23 mouse cellular contexts compared by ENCODE assay signal in the genomic region with DNA sequence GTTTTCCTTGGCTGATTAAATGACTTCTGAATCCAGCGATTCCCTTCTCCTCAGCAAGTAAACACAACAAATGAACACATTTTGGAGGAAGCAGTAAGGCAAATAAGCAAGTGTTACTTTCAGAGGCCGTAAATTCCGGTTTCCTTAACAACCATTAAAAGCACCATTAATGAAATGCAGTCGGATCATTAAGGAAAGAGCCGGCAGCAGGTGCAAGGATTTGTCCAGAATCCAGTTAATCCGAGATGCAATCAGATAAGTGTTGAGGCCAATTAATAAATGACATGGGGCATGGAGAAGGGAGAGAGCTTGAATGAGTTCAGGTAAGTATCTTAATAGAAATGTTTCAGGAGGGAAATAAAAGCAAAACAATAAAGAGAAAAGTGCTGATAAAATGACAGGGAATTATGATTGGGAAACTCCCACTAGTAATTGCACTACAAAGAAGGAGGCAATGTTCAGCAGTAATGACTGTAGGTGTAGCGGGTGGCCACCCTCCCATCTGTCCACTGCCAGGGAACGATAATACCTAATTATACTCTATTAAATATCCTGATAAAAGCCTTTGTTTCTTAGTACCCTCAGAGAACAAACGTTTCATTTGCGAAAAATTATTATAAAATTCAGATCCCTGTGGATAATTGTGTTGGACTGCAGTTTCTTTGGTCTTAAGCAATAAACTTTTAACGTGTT.
DNase-seq lines count a peak whose midpoint lies in the region; ATAC-seq and TF ChIP-seq lines count a peak whose summit lies in the region.
"Had no signal": no experiment of that assay in that cellular context is flagged by ENCODE, and none has a peak within 500 bp of the region (broad histone marks: within the 10 kb centered on the region; RNA-seq: fewer than 3 reads in every experiment).

No protein-coding gene starts in this region.

- DNase-seq in embryo, embryonic 10.5 days (ENCODE audit: low spot score): peak; percentile 16
- no peak for DNase-seq in embryo, embryonic 10 days (ENCODE audit: low spot score)
- DNase-seq in forebrain, embryonic 14.5 days (ENCODE audit: low spot score): peak; percentile 61
- no peak for DNase-seq in forebrain, postnatal 0 days
- DNase-seq in retina, postnatal 1 day: peak; percentile 53
- no peak for DNase-seq in retina, embryonic 14.5 days (ENCODE audit: low spot score)
- DNase-seq in right cerebral cortex, postnatal 36 days (ENCODE audit: low spot score in 2 of 2): no peak
- DNase-seq: adrenal gland, adult 8-10 months; adrenal gland, postnatal 36 days; B cell, adult 2 months; cerebellum, adult 11 months; cerebellum, adult 9-10 months; cerebellum, postnatal 25 days; heart, adult 2 months; heart, postnatal 14 days; kidney, adult 2 months had no signal

- H3K4me3 ChIP-seq in forebrain, embryonic 14.5 days (ENCODE audit: low read depth, low read length): no peak overlapping the region
- no peak overlapping the region for H3K4me3 ChIP-seq in forebrain, postnatal 0 days (ENCODE audit: low read depth, low read length)
- H3K4me3 ChIP-seq: embryonic facial prominence, embryonic 10.5 days; heart, adult 2 months; heart, embryonic 15.5 days; hindbrain, embryonic 13.5 days had no signal

- H3K4me2 ChIP-seq in forebrain, embryonic 14.5 days (ENCODE audit: low read length): no peak overlapping the region
- H3K4me2 ChIP-seq in forebrain, postnatal 0 days (ENCODE audit: low read depth): no peak overlapping the region
- H3K4me2 ChIP-seq: heart, embryonic 11.5 days; heart, embryonic 15.5 days; hindbrain, embryonic 13.5 days had no signal

- H3K9ac ChIP-seq in forebrain, embryonic 14.5 days (ENCODE audit: low read length): no peak overlapping the region
- H3K9ac ChIP-seq in forebrain, postnatal 0 days: no peak overlapping the region
- H3K9ac ChIP-seq: heart, embryonic 15.5 days; hindbrain, embryonic 13.5 days had no signal

- 0 out of 2 replicates have a peak, but pooled peaks cover 8% of the 10 kb centered on the region for H3K4me1 ChIP-seq in forebrain, embryonic 14.5 days (ENCODE audit: control insufficient read depth, insufficient read depth, low read length)
- 0 out of 2 replicates have a peak, but pooled peaks cover 4% of the 10 kb centered on the region for H3K4me1 ChIP-seq in forebrain, postnatal 0 days (ENCODE audit: insufficient read depth)
- H3K4me1 ChIP-seq: embryonic facial prominence, embryonic 10.5 days; heart, embryonic 15.5 days had no signal

- H3K27ac ChIP-seq in forebrain, embryonic 14.5 days (ENCODE audit: low read depth, low read length): no peak overlapping the region
- H3K27ac ChIP-seq in forebrain, postnatal 0 days (ENCODE audit: low read depth, low read length): no peak overlapping the region
- H3K27ac ChIP-seq: embryonic facial prominence, embryonic 10.5 days; heart, adult 2 months; heart, embryonic 15.5 days; hindbrain, embryonic 13.5 days had no signal

- no peak for TF ChIP-seq CTCF in forebrain, postnatal 0 days (IDR thresholded peaks at IDR 0.05; ENCODE audit: low read depth)

- H3K27me3 ChIP-seq in forebrain, embryonic 14.5 days (replicated peaks; ENCODE audit: control insufficient read depth, insufficient read depth, low read length): no peaks in the 10 kb centered on the region
- no peaks in the 10 kb centered on the region for H3K27me3 ChIP-seq in forebrain, postnatal 0 days (ENCODE audit: insufficient read depth, low read length)
- H3K27me3 ChIP-seq: heart, embryonic 15.5 days; hindbrain, embryonic 13.5 days had no signal

- no peaks in the 10 kb centered on the region for H3K9me3 ChIP-seq in forebrain, embryonic 14.5 days (replicated peaks; ENCODE audit: control insufficient read depth, low read length)
- no peaks in the 10 kb centered on the region for H3K9me3 ChIP-seq in forebrain, postnatal 0 days (ENCODE audit: low read length)
- H3K9me3 ChIP-seq: embryonic facial prominence, embryonic 10.5 days; heart, embryonic 15.5 days; hindbrain, embryonic 13.5 days had no signal

- ATAC-seq in forebrain, embryonic 14.5 days: 0 out of 2 replicates have a peak, but pooled peaks have one; percentile 44
- no peak for ATAC-seq in forebrain, postnatal 0 days
- ATAC-seq: CD4-positive, CD25-positive, alpha-beta regulatory T cell, adult 4 months; intestine, embryonic 16.5 days had no signal

- no peaks in the 10 kb centered on the region for H3K36me3 ChIP-seq in forebrain, embryonic 14.5 days (ENCODE audit: control insufficient read depth, insufficient read depth, low read length)
- no peaks in the 10 kb centered on the region for H3K36me3 ChIP-seq in forebrain, postnatal 0 days (ENCODE audit: insufficient read depth)
- H3K36me3 ChIP-seq: embryonic facial prominence, embryonic 10.5 days; G1E; heart, embryonic 15.5 days; hindbrain, embryonic 13.5 days had no signal

- 18% methylated on average over 11 of the region's 11 CpGs for WGBS in forebrain, embryonic 14.5 days
- 25% methylated on average over 11 of the region's 11 CpGs for WGBS in forebrain, postnatal 0 days

Comparison
In these comparisons a context has a peak if more than half of its experiments do, and no peak if none do; other contexts are left out.
1. DNase-seq: peak in embryo, embryonic 10.5 days (single experiment), forebrain, embryonic 14.5 days (single experiment) and retina, postnatal 1 day (single experiment); none in embryo, embryonic 10 days (single experiment), forebrain, postnatal 0 days (single experiment), retina, embryonic 14.5 days (single experiment) and right cerebral cortex, postnatal 36 days (0 of 2).